ENCODE assay signal across 23 mouse cellular contexts in genomic region chr3:105797427-105797826, GRCm38 (mm10). TPM values are rescaled to one million over a fixed set of nuclear protein-coding genes. Genes with fewer than 3 reads are reported as not detected.
DNase-seq lines count a peak whose midpoint lies in the region; ATAC-seq and TF ChIP-seq lines count a peak whose summit lies in the region.
"Had no signal": no experiment of that assay in that cellular context is flagged by ENCODE, and none has a peak within 500 bp of the region (broad histone marks: within the 10 kb centered on the region; RNA-seq: fewer than 3 reads in every experiment).

No protein-coding gene starts in this region.

- no peak for TF ChIP-seq CTCF in MEL (IDR thresholded peaks at IDR 0.05 in 2 of 3, conservative IDR thresholded peaks at IDR 0.05 in 1 of 3; ENCODE audit: control insufficient read depth in 1 of 3, insufficient read depth in 1 of 3, low read depth in 2 of 3, low read length in 3 of 3, poor library complexity in 1 of 3, severe bottlenecking in 1 of 3)
- no peak for TF ChIP-seq CTCF in hindbrain, postnatal 0 days (IDR thresholded peaks at IDR 0.05; ENCODE audit: low read depth)

- peaks cover 30% of the 10 kb centered on the region for H3K4me1 ChIP-seq in kidney, embryonic 15.5 days
- peaks cover 20 to 36% of the 10 kb centered on the region in 2 experiments for H3K4me1 ChIP-seq in MEL (ENCODE audit: control insufficient read depth in 1 of 2, insufficient read depth in 2 of 2, low read length in 2 of 2)
- H3K4me1 ChIP-seq in liver, embryonic 15.5 days (replicated peaks): peaks cover 50% of the 10 kb centered on the region
- H3K4me1 ChIP-seq in hindbrain, postnatal 0 days (ENCODE audit: insufficient read depth, low read length): peaks cover 8% of the 10 kb centered on the region; the same call in 1 of the 2 replicates

- no peak for TF ChIP-seq RAD21 in MEL (IDR thresholded peaks at IDR 0.05; ENCODE audit: low read depth, low read length)

- no peak for TF ChIP-seq EP300 in MEL (IDR thresholded peaks at IDR 0.05; ENCODE audit: low read depth in 1 of 2, low read length in 2 of 2)

- no peaks in the 10 kb centered on the region for H3K9me3 ChIP-seq in kidney, embryonic 15.5 days (replicated peaks)
- no peaks in the 10 kb centered on the region for H3K9me3 ChIP-seq in MEL (replicated peaks; ENCODE audit: insufficient read depth, low read length)
- no peaks in the 10 kb centered on the region for H3K9me3 ChIP-seq in liver, embryonic 15.5 days (replicated peaks)
- no peaks in the 10 kb centered on the region for H3K9me3 ChIP-seq in hindbrain, postnatal 0 days (ENCODE audit: low read length)
- H3K9me3 ChIP-seq: embryonic facial prominence, embryonic 15.5 days; forebrain, embryonic 10.5 days; heart, embryonic 10.5 days; limb, embryonic 10.5 days; neural tube, embryonic 12.5 days had no signal

- WGBS in kidney, embryonic 15.5 days: 84% methylated on average over 2 of the region's 2 CpGs
- WGBS in liver, embryonic 15.5 days (ENCODE audit: insufficient replicate concordance): 71% methylated on average over 2 of the region's 2 CpGs
- WGBS in hindbrain, postnatal 0 days: 73% methylated on average over 2 of the region's 2 CpGs

- H3K79me2 ChIP-seq in MEL (ENCODE audit: control insufficient read depth, insufficient read depth, low read length, poor library complexity): peaks cover 58% of the 10 kb centered on the region

- no peak for ATAC-seq in kidney, embryonic 15.5 days (replicated peaks; ENCODE audit: low FRiP score)
- ATAC-seq in liver, embryonic 15.5 days (ENCODE audit: insufficient read depth): no peak
- ATAC-seq in hindbrain, postnatal 0 days: no peak
- ATAC-seq: forebrain, embryonic 16.5 days; hindbrain, embryonic 16.5 days; intestine, embryonic 16.5 days had no signal

- H3K36me3 ChIP-seq in kidney, embryonic 15.5 days: no peaks in the 10 kb centered on the region
- peaks cover 0 to 42% of the 10 kb centered on the region in 2 experiments; a peak in 3 of 4 replicates for H3K36me3 ChIP-seq in MEL (ENCODE audit: control insufficient read depth in 1 of 2, insufficient read depth in 2 of 2, low read length in 2 of 2)
- 0 out of 2 replicates have a peak, but pooled peaks cover 3% of the 10 kb centered on the region for H3K36me3 ChIP-seq in liver, embryonic 15.5 days (replicated peaks)
- no peaks in the 10 kb centered on the region for H3K36me3 ChIP-seq in hindbrain, postnatal 0 days (ENCODE audit: insufficient read depth, low read length)
- H3K36me3 ChIP-seq: embryonic facial prominence, embryonic 15.5 days; heart, embryonic 10.5 days; limb, embryonic 10.5 days; neural tube, embryonic 12.5 days had no signal

- DNase-seq in kidney, adult 8-10 months: no peak
- DNase-seq in A20 (ENCODE audit: low read depth, low spot score): peak; percentile 59
- no peak for DNase-seq in MEL (ENCODE audit: low read depth, low spot score)
- DNase-seq in adrenal gland, postnatal 10 days: no peak
- no peak for DNase-seq in hindbrain, postnatal 0 days (ENCODE audit: low spot score)
- DNase-seq: adrenal gland, postnatal 25 days; cerebellum, adult 9-10 months; gastrocnemius, postnatal 25 days; lung, postnatal 10 days; midbrain, embryonic 14.5 days; right cerebral cortex, postnatal 14 days; spleen, adult 18-20 months; thymus, postnatal 36 days had no signal

- H3K4me2 ChIP-seq in kidney, embryonic 15.5 days: no peak overlapping the region
- peak overlapping the region; percentile 39; the same call in 1 of the 2 replicates for H3K4me2 ChIP-seq in liver, embryonic 15.5 days
- no peak overlapping the region for H3K4me2 ChIP-seq in hindbrain, postnatal 0 days (ENCODE audit: low read depth, low read length)
- H3K4me2 ChIP-seq: embryonic facial prominence, embryonic 15.5 days; neural tube, embryonic 12.5 days had no signal

- H3K27ac ChIP-seq in kidney, embryonic 15.5 days: 0 out of 2 replicates have a peak overlapping the region, but pooled peaks have one; percentile 41
- H3K27ac ChIP-seq in MEL (ENCODE audit: control insufficient read depth, low read depth, low read length): no peak overlapping the region
- H3K27ac ChIP-seq in liver, embryonic 15.5 days (replicated peaks): no peak overlapping the region
- H3K27ac ChIP-seq in hindbrain, postnatal 0 days: no peak overlapping the region
- H3K27ac ChIP-seq: embryonic facial prominence, embryonic 15.5 days; forebrain, embryonic 10.5 days; heart, embryonic 10.5 days; limb, embryonic 10.5 days; neural tube, embryonic 12.5 days had no signal

- H3K9ac ChIP-seq in kidney, embryonic 15.5 days: no peak overlapping the region
- H3K9ac ChIP-seq in MEL (ENCODE audit: control insufficient read depth, low read depth, low read length, poor library complexity, severe bottlenecking): no peak overlapping the region; the same call in 1 of the 2 replicates
- H3K9ac ChIP-seq in liver, embryonic 15.5 days: 0 out of 2 replicates have a peak overlapping the region, but pooled peaks have one; percentile 9
- no peak overlapping the region for H3K9ac ChIP-seq in hindbrain, postnatal 0 days (replicated peaks; ENCODE audit: low read length)
- H3K9ac ChIP-seq: embryonic facial prominence, embryonic 15.5 days; neural tube, embryonic 12.5 days had no signal

- H3K4me3 ChIP-seq in kidney, embryonic 15.5 days (replicated peaks): no peak overlapping the region
- no peak overlapping the region for H3K4me3 ChIP-seq in MEL (ENCODE audit: control insufficient read depth in 1 of 2, insufficient read depth in 1 of 2, low read depth in 2 of 2, low read length in 2 of 2)
- H3K4me3 ChIP-seq in liver, embryonic 15.5 days (replicated peaks): no peak overlapping the region
- no peak overlapping the region for H3K4me3 ChIP-seq in hindbrain, postnatal 0 days (ENCODE audit: low read length)
- H3K4me3 ChIP-seq: embryonic facial prominence, embryonic 15.5 days; forebrain, embryonic 10.5 days; heart, embryonic 10.5 days; limb, embryonic 10.5 days; neural tube, embryonic 12.5 days had no signal

- TF ChIP-seq POLR2A in MEL (IDR thresholded peaks at IDR 0.05; ENCODE audit: control insufficient read depth in 1 of 2, insufficient read depth in 1 of 2, low read depth in 1 of 2, low read length in 2 of 2, poor library complexity in 1 of 2): no peak

- H3K27me3 ChIP-seq in kidney, embryonic 15.5 days: no peaks in the 10 kb centered on the region
- H3K27me3 ChIP-seq in MEL (ENCODE audit: control insufficient read depth in 1 of 2, insufficient read depth in 2 of 2, low read length in 2 of 2): no peaks in the 10 kb centered on the region
- H3K27me3 ChIP-seq in liver, embryonic 15.5 days: no peaks in the 10 kb centered on the region
- no peaks in the 10 kb centered on the region for H3K27me3 ChIP-seq in hindbrain, postnatal 0 days (ENCODE audit: insufficient read depth, low read length)
- H3K27me3 ChIP-seq: embryonic facial prominence, embryonic 15.5 days; neural tube, embryonic 12.5 days had no signal

TF ChIP-seq in MEL, 35 proteins besides CTCF, POLR2A, EP300 and RAD21:
- TF ChIP-seq ETS1 (IDR thresholded peaks at IDR 0.05; ENCODE audit: low read depth, low read length) (0 out of 2 replicates have a peak, but pooled peaks have one; percentile 19), E2F4 (IDR thresholded peaks at IDR 0.05; ENCODE audit: borderline replicate concordance, low read depth, low read length) (no peak)

RNA-seq across cellular contexts. Expression of gene Rap1a, which starts 3.7 kb away (rescaled TPM):
- 111 and 113 TPM in 2 replicates for polyA plus RNA-seq in kidney, embryonic 15.5 days (2015; fragmentation: Nextera tagmentation; extraction: Ambion mirVana)
- total RNA-seq in MEL (2012; rRNA removed): 32.3 and 39.7 TPM in 2 replicates
- 10 to 100 TPM in 1 of 2 experiments, not detected in 1; 64.5 TPM for polyA plus RNA-seq in MEL (2012; ENCODE audit: insufficient read depth in 1 of 2, insufficient read length in 2 of 2, low read depth in 1 of 2, low replicate concordance in 2 of 2, missing spikeins in 1 of 2)
- polyA plus RNA-seq in liver, embryonic 15.5 days (2015; fragmentation: Nextera tagmentation; extraction: Ambion mirVana): 87.8 and 106 TPM in 2 replicates
- total RNA-seq in adrenal gland, postnatal 10 days (2021): 100 to 1,000 TPM; 167 to 181 TPM
- total RNA-seq in hindbrain, postnatal 0 days (2014; rRNA removed): 17.1 and 19.0 TPM in 2 replicates
- polyA plus RNA-seq in hindbrain, postnatal 0 days (2015; fragmentation: Nextera tagmentation; extraction: Ambion mirVana): 78.6 and 85.8 TPM in 2 replicates
